In the genomic region with DNA sequence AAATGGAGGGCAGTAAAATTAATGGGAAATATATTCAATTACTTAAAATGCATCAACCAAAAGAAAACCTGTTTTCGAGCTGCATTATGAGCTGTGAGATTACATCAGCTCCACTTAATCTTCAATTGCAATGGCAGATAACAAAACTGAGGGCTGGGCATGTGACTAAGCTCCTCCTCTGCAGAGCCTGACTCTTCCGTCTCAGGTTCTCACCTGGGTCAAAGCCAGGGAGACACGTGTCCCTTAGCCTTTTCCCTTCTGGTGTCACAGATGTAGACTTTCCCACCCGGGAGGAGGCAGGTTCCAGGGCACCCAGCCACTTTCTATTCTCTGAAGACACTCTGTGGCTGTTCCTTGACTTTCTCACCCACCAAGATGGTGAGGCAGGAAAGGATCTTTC, we compare ENCODE assay signal across 12 mouse cellular contexts. TPM values are rescaled to one million over a fixed set of nuclear protein-coding genes. Genes with fewer than 3 reads are reported as not detected.
DNase-seq lines count a peak whose midpoint lies in the region; ATAC-seq and TF ChIP-seq lines count a peak whose summit lies in the region.
"Had no signal": no experiment of that assay in that cellular context is flagged by ENCODE, and none has a peak within 500 bp of the region (broad histone marks: within the 10 kb centered on the region; RNA-seq: fewer than 3 reads in every experiment).

No protein-coding gene starts in this region.

- H3K27me3 ChIP-seq in forebrain, postnatal 0 days (ENCODE audit: insufficient read depth, low read length) = no peaks in the 10 kb centered on the region
- no peaks in the 10 kb centered on the region for H3K27me3 ChIP-seq in forebrain, embryonic 11.5 days (ENCODE audit: control insufficient read depth, insufficient read depth, low read length)
- H3K27me3 ChIP-seq in thymus, adult 2 months (ENCODE audit: control insufficient read depth, insufficient read depth, low read length) = no peaks in the 10 kb centered on the region
- H3K27me3 ChIP-seq: CH12.LX; limb, embryonic 12.5 days had no signal

- no peaks in the 10 kb centered on the region for H3K9me3 ChIP-seq in forebrain, postnatal 0 days (ENCODE audit: low read length)
- no peaks in the 10 kb centered on the region for H3K9me3 ChIP-seq in forebrain, embryonic 11.5 days (ENCODE audit: control insufficient read depth, low read length)
- H3K9me3 ChIP-seq: limb, embryonic 12.5 days had no signal

- H3K36me3 ChIP-seq in forebrain, postnatal 0 days (ENCODE audit: insufficient read depth) = no peaks in the 10 kb centered on the region
- no peaks in the 10 kb centered on the region for H3K36me3 ChIP-seq in forebrain, embryonic 11.5 days (ENCODE audit: control insufficient read depth, insufficient read depth, low read length)
- no peaks in the 10 kb centered on the region for H3K36me3 ChIP-seq in thymus, adult 2 months (ENCODE audit: control insufficient read depth, insufficient read depth, low read length)
- H3K36me3 ChIP-seq: limb, embryonic 12.5 days had no signal

- DNase-seq in forebrain, postnatal 0 days = peak; percentile 43
- no peak for DNase-seq in forebrain, embryonic 11.5 days (ENCODE audit: low spot score)
- DNase-seq in cerebellum, adult 18-20 months = peak; percentile 6
- DNase-seq in gastrocnemius, adult 18-20 months (ENCODE audit: low spot score) = peak; percentile 68
- DNase-seq in lung, adult 18-20 months = peak; percentile 61 to 75
- DNase-seq in thymus, adult 2 months = no peak
- DNase-seq in right cerebral cortex, postnatal 4 days = no peak
- DNase-seq in neural tube, embryonic 10.5 days (ENCODE audit: extremely low spot score, low spot score) = no peak
- DNase-seq: right cerebral cortex, postnatal 25 days had no signal

- no peak overlapping the region for H3K4me2 ChIP-seq in forebrain, postnatal 0 days (ENCODE audit: low read depth)
- H3K4me2 ChIP-seq in forebrain, embryonic 11.5 days (ENCODE audit: low read depth, low read length, severe bottlenecking) = no peak overlapping the region
- H3K4me2 ChIP-seq: limb, embryonic 12.5 days had no signal

- no peak overlapping the region for H3K9ac ChIP-seq in forebrain, postnatal 0 days
- H3K9ac ChIP-seq in forebrain, embryonic 11.5 days (ENCODE audit: low read length) = no peak overlapping the region
- H3K9ac ChIP-seq: limb, embryonic 12.5 days had no signal

- no peak overlapping the region for H3K27ac ChIP-seq in forebrain, postnatal 0 days (ENCODE audit: low read depth, low read length)
- H3K27ac ChIP-seq in forebrain, embryonic 11.5 days (ENCODE audit: low read depth, low read length) = no peak overlapping the region
- H3K27ac ChIP-seq in thymus, adult 2 months (ENCODE audit: control insufficient read depth, insufficient read depth, low read length) = no peak overlapping the region
- H3K27ac ChIP-seq: limb, embryonic 12.5 days had no signal

- 57% methylated on average over 4 of the region's 4 CpGs for WGBS in forebrain, postnatal 0 days
- 80% methylated on average over 4 of the region's 4 CpGs for WGBS in forebrain, embryonic 11.5 days
- 81% methylated on average over 4 of the region's 4 CpGs for whole genome bisulfite sequencing in thymus, adult 2 months

- no peak overlapping the region for H3K4me3 ChIP-seq in forebrain, postnatal 0 days (ENCODE audit: low read depth, low read length)
- H3K4me3 ChIP-seq in forebrain, embryonic 11.5 days (ENCODE audit: low read depth, low read length) = no peak overlapping the region
- H3K4me3 ChIP-seq in thymus, adult 2 months (ENCODE audit: control insufficient read depth, insufficient read depth, low read length) = no peak overlapping the region
- H3K4me3 ChIP-seq: limb, embryonic 12.5 days had no signal

- TF ChIP-seq CTCF in forebrain, postnatal 0 days (IDR thresholded peaks at IDR 0.05; ENCODE audit: low read depth) = no peak
- TF ChIP-seq CTCF in thymus, adult 2 months (IDR thresholded peaks at IDR 0.05; ENCODE audit: borderline replicate concordance, control insufficient read depth, extremely low read depth, insufficient read depth, low read length, poor library complexity) = no peak

- ATAC-seq in forebrain, postnatal 0 days = peak; percentile 59; the same call in 1 of the 2 replicates
- ATAC-seq in forebrain, embryonic 11.5 days (replicated peaks; ENCODE audit: low FRiP score) = no peak
- ATAC-seq: intestine, embryonic 16.5 days had no signal

- H3K4me1 ChIP-seq in forebrain, postnatal 0 days (ENCODE audit: insufficient read depth) = 0 out of 2 replicates have a peak, but pooled peaks cover 2% of the 10 kb centered on the region
- H3K4me1 ChIP-seq in forebrain, embryonic 11.5 days (replicated peaks; ENCODE audit: control insufficient read depth, insufficient read depth, low read length) = no peaks in the 10 kb centered on the region
- no peaks in the 10 kb centered on the region for H3K4me1 ChIP-seq in thymus, adult 2 months (replicated peaks; ENCODE audit: control insufficient read depth, insufficient read depth, low read length)

- TF ChIP-seq POLR2A in thymus, adult 2 months (IDR thresholded peaks at IDR 0.05; ENCODE audit: control insufficient read depth, extremely low read depth, insufficient read depth, low read length, poor library complexity) = no peak

RNA-seq across cellular contexts. Expression of a gene that starts 12.0 kb away (rescaled TPM):
- 2.6 and 2.8 TPM in 2 replicates for total RNA-seq in forebrain, postnatal 0 days (2014; rRNA removed)
- polyA plus RNA-seq in forebrain, postnatal 0 days (2015; fragmentation: Nextera tagmentation; extraction: Ambion mirVana) = 0.57 and 0.67 TPM in 2 replicates
- polyA plus RNA-seq in forebrain, embryonic 11.5 days (2014; fragmentation: Nextera tagmentation; extraction: Ambion mirVana) = 0.64 and 0.67 TPM in 2 replicates
- total RNA-seq in gastrocnemius, adult 18-20 months (2021) = 10 to 100 TPM; 50.7 to 54.3 TPM
- polyA plus RNA-seq in thymus, adult 2 months (2012; rRNA removed) = 3.8 and 5.4 TPM in 2 replicates

RNA-seq across cellular contexts. Expression of a gene that starts 58.3 kb away (rescaled TPM):
- total RNA-seq in forebrain, postnatal 0 days (2014; rRNA removed) = 1.1 and 1.6 TPM in 2 replicates
- polyA plus RNA-seq in forebrain, postnatal 0 days (2015; fragmentation: Nextera tagmentation; extraction: Ambion mirVana) = 1.1 and 1.2 TPM in 2 replicates
- polyA plus RNA-seq in forebrain, embryonic 11.5 days (2014; fragmentation: Nextera tagmentation; extraction: Ambion mirVana) = 0.13 and 0.15 TPM in 2 replicates
- total RNA-seq in gastrocnemius, adult 18-20 months (2021) = 1 to 10 TPM; 6.0 to 9.3 TPM
- polyA plus RNA-seq in thymus, adult 2 months (2012; rRNA removed) = 0.37 and 0.96 TPM in 2 replicates

RNA-seq across cellular contexts. Expression of a gene that starts 58.3 kb away (rescaled TPM):
- total RNA-seq in forebrain, postnatal 0 days (2014; rRNA removed) = 0.67 and 2.8 TPM in 2 replicates
- polyA plus RNA-seq in forebrain, postnatal 0 days (2015; fragmentation: Nextera tagmentation; extraction: Ambion mirVana) = 0.34 and 1.2 TPM in 2 replicates
- 0.43 and 0.53 TPM in 2 replicates for polyA plus RNA-seq in forebrain, embryonic 11.5 days (2014; fragmentation: Nextera tagmentation; extraction: Ambion mirVana)
- total RNA-seq in gastrocnemius, adult 18-20 months (2021) = 10 to 100 TPM; 30.2 to 34.0 TPM
- 3.8 and 7.0 TPM in 2 replicates for polyA plus RNA-seq in thymus, adult 2 months (2012; rRNA removed)

Comparison
In these comparisons a context has a peak if more than half of its experiments do, and no peak if none do; other contexts are left out.
1. DNase-seq: peak in forebrain, postnatal 0 days (single experiment), cerebellum, adult 18-20 months (2 of 2), gastrocnemius, adult 18-20 months (single experiment) and lung, adult 18-20 months (2 of 2); none in forebrain, embryonic 11.5 days (single experiment), thymus, adult 2 months (single experiment), right cerebral cortex, postnatal 4 days (single experiment) and neural tube, embryonic 10.5 days (single experiment).